Mouse (Mus musculus): ENCODE results near the gene Eif4a3.

DNA sequence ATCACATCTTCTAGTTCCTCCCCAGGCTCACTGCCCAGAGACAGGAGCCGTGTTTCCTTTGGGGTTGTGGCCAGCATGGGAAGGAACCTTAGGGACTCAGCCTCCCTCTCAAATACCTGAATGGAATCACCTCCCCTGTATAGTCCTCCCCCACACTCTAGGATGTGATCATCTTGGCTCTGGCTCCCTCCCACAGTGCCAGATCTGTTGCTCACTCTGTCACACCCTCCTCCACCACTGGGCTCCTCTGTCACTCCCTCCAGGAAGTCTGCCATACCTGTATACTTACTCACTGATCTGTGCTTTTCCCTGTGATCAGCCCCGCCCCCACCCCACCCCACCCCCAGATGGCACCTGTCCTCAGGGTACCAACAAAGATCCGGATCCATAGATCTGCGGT is 30.7 kb upstream of the Eif4a3 start:
- no peak for TF ChIP-seq POLR2A (IDR thresholded peaks at IDR 0.05; ENCODE audit: borderline replicate concordance, extremely low read depth, low read depth, low read length)
- no peak for TF ChIP-seq CTCF (IDR thresholded peaks at IDR 0.05; ENCODE audit: insufficient read depth, low read length)
